Mouse (Mus musculus) MEL (cell line): ENCODE data around the gene Umad1.

Experiments
- CHD2 ChIP-seq: IDR thresholded peaks from 2 replicates; pipeline ENCODE4 v1.6.1; 2011; ENCODE audit warnings: low read length, improper control_type of control experiment
- CTCF ChIP-seq, 3 experiments: IDR thresholded peaks in 2 of 3; conservative IDR thresholded peaks in 1 of 3; 2 replicates each; pipeline ENCODE4 v1.5.1; 2011 to 2012; ENCODE audit warnings: low read length in 3 of 3, low read depth in 2 of 3, mild to moderate bottlenecking in 2 of 3, improper control_type of control experiment in 1 of 3, inconsistent platforms in 1 of 3, mixed read lengths in 1 of 3, moderate library complexity in 1 of 3; ENCODE audit not compliant: control insufficient read depth in 1 of 3, insufficient read depth in 1 of 3, poor library complexity in 1 of 3, severe bottlenecking in 1 of 3
- EP300 ChIP-seq, 2 experiments: IDR thresholded peaks; 2 replicates each; pipeline ENCODE4 v1.6.1; 2011; ENCODE audit warnings: improper control_type of control experiment in 2 of 2, low read length in 2 of 2, low read depth in 1 of 2, mild to moderate bottlenecking in 1 of 2
- GABPA ChIP-seq: IDR thresholded peaks from 2 replicates; pipeline ENCODE4 v1.6.1; 2012; ENCODE audit warnings: low read depth, mild to moderate bottlenecking, inconsistent platforms, low read length, improper control_type of control experiment, moderate library complexity
- POLR2A ChIP-seq, 2 experiments: IDR thresholded peaks; 2 replicates each; pipeline ENCODE4 v1.6.1; 2011 to 2012; ENCODE audit warnings: low read length in 2 of 2, mild to moderate bottlenecking in 2 of 2, control low read depth in 1 of 2, improper control_type of control experiment in 1 of 2, low read depth in 1 of 2, moderate library complexity in 1 of 2; ENCODE audit not compliant: control insufficient read depth in 1 of 2, insufficient read depth in 1 of 2, poor library complexity in 1 of 2
- SIN3A ChIP-seq: IDR thresholded peaks from 2 replicates; pipeline ENCODE4 v1.6.1; 2012; ENCODE audit warnings: low read length, improper control_type of control experiment, inconsistent platforms
- UBTF ChIP-seq: IDR thresholded peaks from 2 replicates; pipeline ENCODE4 v1.6.1; 2012; ENCODE audit warnings: low read depth, mild to moderate bottlenecking, inconsistent platforms, low read length, improper control_type of control experiment, moderate library complexity, borderline replicate concordance; ENCODE audit not compliant: insufficient read depth
- USF1 ChIP-seq: IDR thresholded peaks from 2 replicates; pipeline ENCODE4 v1.6.1; 2014; ENCODE audit warnings: low read depth, mild to moderate bottlenecking, inconsistent platforms, low read length, improper control_type of control experiment, moderate library complexity
- USF2 ChIP-seq, 2 experiments: IDR thresholded peaks; 2 replicates each; pipeline ENCODE4 v1.6.1; 2011 to 2012; ENCODE audit warnings: improper control_type of control experiment in 2 of 2, low read length in 2 of 2, borderline replicate concordance in 1 of 2, inconsistent platforms in 1 of 2, low read depth in 1 of 2, mild to moderate bottlenecking in 1 of 2; ENCODE audit not compliant: insufficient read depth in 1 of 2
- ZNF384 ChIP-seq: IDR thresholded peaks from 2 replicates; pipeline ENCODE4 v1.6.1; 2012; ENCODE audit warnings: low read depth, mild to moderate bottlenecking, inconsistent platforms, low read length, improper control_type of control experiment

- TF ChIP-seq CTCF (IDR thresholded peaks at IDR 0.05 in 2 of 3, conservative IDR thresholded peaks at IDR 0.05 in 1 of 3; ENCODE audit: control insufficient read depth in 1 of 3, insufficient read depth in 1 of 3, low read depth in 2 of 3, low read length in 3 of 3, poor library complexity in 1 of 3, severe bottlenecking in 1 of 3) (no peak), USF2 (IDR thresholded peaks at IDR 0.05; ENCODE audit: borderline replicate concordance in 1 of 2, insufficient read depth in 1 of 2, low read depth in 1 of 2, low read length in 2 of 2) (no peak), POLR2A (IDR thresholded peaks at IDR 0.05; ENCODE audit: control insufficient read depth in 1 of 2, insufficient read depth in 1 of 2, low read depth in 1 of 2, low read length in 2 of 2, poor library complexity in 1 of 2) (no peak), SIN3A (no peak), USF1 (no peak), UBTF (no peak), CHD2 (no peak), GABPA (no peak), EP300 (IDR thresholded peaks at IDR 0.05; ENCODE audit: low read depth in 1 of 2, low read length in 2 of 2) (no peak), ZNF384 (no peak)
Measured at GRCm38 (mm10) chr6:8373051-8373450, 114.0 kb downstream of the Umad1 start.
